Mouse (Mus musculus): ENCODE data around the gene Gm49394. TPM values are rescaled to one million over a fixed set of nuclear protein-coding genes. Genes with fewer than 3 reads are reported as not detected.

The Gm49394 gene
- polyA plus RNA-seq, 1 experiment from 2014 or later = not detected

DNA sequence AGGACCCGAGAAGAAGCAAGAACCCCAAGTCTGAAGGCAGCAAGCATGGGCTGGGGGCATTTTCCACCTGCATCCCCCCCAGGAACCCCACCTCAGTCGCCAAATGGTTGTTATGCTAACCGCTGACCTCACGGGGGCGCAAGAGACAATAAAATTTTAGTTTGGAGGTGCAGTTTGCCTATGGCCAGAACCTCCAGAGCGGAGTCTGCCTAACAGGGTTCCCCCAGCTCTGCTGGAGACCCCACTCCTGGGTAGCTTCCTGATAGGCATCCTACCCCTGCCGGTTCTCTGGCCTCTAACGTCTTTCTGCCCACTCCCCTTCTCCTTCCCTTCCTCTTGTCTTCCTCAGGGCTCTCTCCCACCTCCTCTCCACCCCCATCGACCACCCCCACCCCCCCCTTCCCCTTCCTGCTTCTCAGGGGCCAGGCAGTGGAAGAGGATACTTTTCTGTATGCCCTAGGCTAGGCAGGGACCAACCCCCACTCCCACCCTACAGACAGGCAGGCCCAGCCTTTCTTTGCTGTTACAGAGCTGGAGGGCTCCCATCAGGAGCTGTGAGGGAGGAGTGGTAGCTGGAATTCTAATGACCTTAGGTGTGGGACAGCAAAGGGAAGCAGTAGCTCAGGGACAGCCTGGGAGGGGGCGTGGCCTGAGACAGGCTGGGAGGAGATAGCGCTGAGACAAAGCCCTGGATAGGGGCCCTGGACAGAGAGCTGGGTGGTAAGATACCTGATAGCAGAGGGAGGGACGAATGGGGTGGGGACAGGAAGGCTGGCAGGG is 58.9 kb downstream of the Gm49394 start:
- ATAC-seq (ENCODE audit: low FRiP score, low read depth) = peak; percentile 91
- WGBS = 2% methylated on average over 12 of the region's 12 CpGs
- H3K4me2 ChIP-seq (replicated peaks) = peak overlapping the region; percentile 39
- peaks cover 18% of the 10 kb centered on the region for H3K4me1 ChIP-seq
- H3K9me3 ChIP-seq = no peaks in the 10 kb centered on the region
- H3K36me3 ChIP-seq = no peaks in the 10 kb centered on the region
- peak overlapping the region; percentile 72 for H3K27ac ChIP-seq (replicated peaks)
- H3K9ac ChIP-seq (replicated peaks) = peak overlapping the region; percentile 47
- H3K4me3 ChIP-seq = peak overlapping the region; percentile 13; the same call in 1 of the 2 replicates
- H3K27me3 ChIP-seq = no peaks in the 10 kb centered on the region

DNA sequence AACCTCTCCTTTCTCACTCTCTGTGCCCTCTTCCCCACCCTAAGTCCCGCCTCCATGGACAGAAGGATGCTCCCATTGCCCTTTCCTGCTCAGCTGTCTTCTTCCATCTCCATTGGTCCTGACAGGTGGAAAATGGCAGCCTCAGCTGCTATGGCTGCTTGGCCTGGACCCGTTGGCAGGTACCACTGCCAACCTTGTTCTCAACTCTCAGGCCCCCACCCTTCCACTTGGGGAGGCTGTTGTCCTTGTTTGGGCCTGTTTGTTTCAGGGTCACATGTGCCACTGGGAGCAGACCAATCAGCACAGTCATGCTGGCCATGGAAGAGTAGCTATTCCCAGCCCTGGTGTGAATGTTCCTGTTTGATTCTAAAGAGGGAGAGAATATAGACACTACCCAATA is 68.8 kb downstream of the Gm49394 start:
- Histone ChIP-seq H3K27me3 (no peaks in the 10 kb centered on the region), H3K4me2 (replicated peaks) (no peak overlapping the region), H3K9me3 (no peaks in the 10 kb centered on the region), H3K27ac (replicated peaks) (no peak overlapping the region), H3K36me3 (no peaks in the 10 kb centered on the region), H3K4me3 (no peak overlapping the region), H3K4me1 (no peaks in the 10 kb centered on the region), H3K9ac (replicated peaks) (no peak overlapping the region)
- no peak for ATAC-seq (ENCODE audit: low FRiP score, low read depth)
- 94% methylated on average over 2 of the region's 2 CpGs for WGBS

MicroRNA genes within 50 kb of the gene (microRNA counts, 519-probe panel; counts per million panel counts)
- microRNA mmu-miR-483 = not detected

Small RNAs within 50 kb of the gene (microRNA-seq; reads per million reads assigned to microRNA genes)
- 360 reads per million, percentile 66 among the genes with 10 or more reads in this experiment for gene Mir483

Other genes starting within 250 kb of the Gm49394 start
- gene Syt8, start 235.1 kb downstream of the Gm49394 start, polyA plus RNA-seq (2016; fragmentation: Nextera tagmentation; extraction: Ambion mirVana) = 0.56 TPM in 1 of 2 replicates, not detected in the other
- 0.66 TPM in 1 of 2 replicates, not detected in the other for gene Tnni2, start 228.1 kb downstream of the Gm49394 start, polyA plus RNA-seq (2016; fragmentation: Nextera tagmentation; extraction: Ambion mirVana)
- gene Lsp1, start 209.1 kb downstream of the Gm49394 start, polyA plus RNA-seq (2016; fragmentation: Nextera tagmentation; extraction: Ambion mirVana) = 9.8 and 11.1 TPM in 2 replicates
- gene Tnnt3, start 171.1 kb downstream of the Gm49394 start, polyA plus RNA-seq (2016; fragmentation: Nextera tagmentation; extraction: Ambion mirVana) = 1.0 and 1.1 TPM in 2 replicates
- 10.3 and 15.0 TPM in 2 replicates for gene Mrpl23, start 137.3 kb downstream of the Gm49394 start, polyA plus RNA-seq (2016; fragmentation: Nextera tagmentation; extraction: Ambion mirVana)
- gene Igf2, start 3.1 kb downstream of the Gm49394 start, polyA plus RNA-seq (2016; fragmentation: Nextera tagmentation; extraction: Ambion mirVana) = 154 and 211 TPM in 2 replicates
- not detected in 2 replicates for gene Ins2, start 73.4 kb upstream of the Gm49394 start, polyA plus RNA-seq (2016; fragmentation: Nextera tagmentation; extraction: Ambion mirVana)